Mouse (Mus musculus): ENCODE measurements around the gene Dvl3. TPM values are rescaled to one million over a fixed set of nuclear protein-coding genes. Genes with fewer than 3 reads are reported as not detected.
"Not testable (repeated sequence)": the region's sequence is repeated elsewhere in the genome, so short reads cannot be mapped to it uniquely, and the experiment has no call there.

Dvl3 gene
- polyA plus RNA-seq, 1 experiment, result 42.5 TPM

GRCm38 (mm10) chr16:20480115-20480514 is 36.7 kb upstream of the Dvl3 start:
- H3K4me1 ChIP-seq (ENCODE audit: control insufficient read depth, insufficient read depth, low read length), result no peaks in the 10 kb centered on the region
- no peak overlapping the region for H3K4me3 ChIP-seq (ENCODE audit: insufficient read depth, low read length)
- TF ChIP-seq POLR2A (IDR thresholded peaks at IDR 0.05; ENCODE audit: extremely low read depth, insufficient read depth, low read length) (no peak), CTCF (IDR thresholded peaks at IDR 0.05; ENCODE audit: extremely low read depth, insufficient read depth, low read length) (peak; percentile 52)
- H3K27ac ChIP-seq (ENCODE audit: insufficient read depth, low read length), result no peak overlapping the region

GRCm38 (mm10) chr16:20481746-20482145 is 35.0 kb upstream of the Dvl3 start:
- no peak for TF ChIP-seq CTCF (IDR thresholded peaks at IDR 0.05; ENCODE audit: extremely low read depth, insufficient read depth, low read length)
- no peak for TF ChIP-seq POLR2A (IDR thresholded peaks at IDR 0.05; ENCODE audit: extremely low read depth, insufficient read depth, low read length)
- H3K4me3 ChIP-seq (ENCODE audit: insufficient read depth, low read length), result no peak overlapping the region
- H3K4me1 ChIP-seq (ENCODE audit: control insufficient read depth, insufficient read depth, low read length), result no peaks in the 10 kb centered on the region
- no peak overlapping the region for H3K27ac ChIP-seq (ENCODE audit: insufficient read depth, low read length)

GRCm38 (mm10) chr16:20483716-20484115 is 33.1 kb upstream of the Dvl3 start:
- H3K4me1 ChIP-seq (ENCODE audit: control insufficient read depth, insufficient read depth, low read length); H3K27ac ChIP-seq (ENCODE audit: insufficient read depth, low read length); H3K4me3 ChIP-seq (ENCODE audit: insufficient read depth, low read length): not testable (repeated sequence)

GRCm38 (mm10) chr16:20485061-20485460 is 31.7 kb upstream of the Dvl3 start:
- TF ChIP-seq CTCF (IDR thresholded peaks at IDR 0.05; ENCODE audit: extremely low read depth, insufficient read depth, low read length) (no peak), POLR2A (IDR thresholded peaks at IDR 0.05; ENCODE audit: extremely low read depth, insufficient read depth, low read length) (no peak)
- no peak overlapping the region for H3K4me3 ChIP-seq (ENCODE audit: insufficient read depth, low read length)
- H3K27ac ChIP-seq (ENCODE audit: insufficient read depth, low read length), result no peak overlapping the region
- H3K4me1 ChIP-seq (ENCODE audit: control insufficient read depth, insufficient read depth, low read length), result no peaks in the 10 kb centered on the region

GRCm38 (mm10) chr16:20486048-20486447 is 30.7 kb upstream of the Dvl3 start:
- H3K4me1 ChIP-seq (ENCODE audit: control insufficient read depth, insufficient read depth, low read length), result no peaks in the 10 kb centered on the region
- no peak overlapping the region for H3K27ac ChIP-seq (ENCODE audit: insufficient read depth, low read length)
- no peak for TF ChIP-seq CTCF (IDR thresholded peaks at IDR 0.05; ENCODE audit: extremely low read depth, insufficient read depth, low read length)
- no peak for TF ChIP-seq POLR2A (IDR thresholded peaks at IDR 0.05; ENCODE audit: extremely low read depth, insufficient read depth, low read length)
- no peak overlapping the region for H3K4me3 ChIP-seq (ENCODE audit: insufficient read depth, low read length)

GRCm38 (mm10) chr16:20488151-20488550 is 28.6 kb upstream of the Dvl3 start:
- TF ChIP-seq CTCF (IDR thresholded peaks at IDR 0.05; ENCODE audit: extremely low read depth, insufficient read depth, low read length), result no peak
- no peak overlapping the region for H3K27ac ChIP-seq (ENCODE audit: insufficient read depth, low read length)
- H3K4me1 ChIP-seq (ENCODE audit: control insufficient read depth, insufficient read depth, low read length), result no peaks in the 10 kb centered on the region
- no peak overlapping the region for H3K4me3 ChIP-seq (ENCODE audit: insufficient read depth, low read length)

- H3K27ac ChIP-seq (ENCODE audit: insufficient read depth, low read length); H3K4me1 ChIP-seq (ENCODE audit: control insufficient read depth, insufficient read depth, low read length); H3K4me3 ChIP-seq (ENCODE audit: insufficient read depth, low read length): not testable (repeated sequence)
These were observed 28.0 kb upstream of the Dvl3 start for GRCm38 (mm10) chr16:20488751-20489150.

GRCm38 (mm10) chr16:20489233-20489632 is 27.5 kb upstream of the Dvl3 start:
- Histone ChIP-seq H3K4me1 (ENCODE audit: control insufficient read depth, insufficient read depth, low read length) (no peaks in the 10 kb centered on the region), H3K4me3 (ENCODE audit: insufficient read depth, low read length) (no peak overlapping the region), H3K27ac (ENCODE audit: insufficient read depth, low read length) (no peak overlapping the region)
- no peak for TF ChIP-seq POLR2A (IDR thresholded peaks at IDR 0.05; ENCODE audit: extremely low read depth, insufficient read depth, low read length)
- no peak for TF ChIP-seq CTCF (IDR thresholded peaks at IDR 0.05; ENCODE audit: extremely low read depth, insufficient read depth, low read length)

GRCm38 (mm10) chr16:20490581-20490980 is 26.2 kb upstream of the Dvl3 start:
- Histone ChIP-seq H3K27ac (ENCODE audit: insufficient read depth, low read length) (no peak overlapping the region), H3K4me3 (ENCODE audit: insufficient read depth, low read length) (no peak overlapping the region), H3K4me1 (ENCODE audit: control insufficient read depth, insufficient read depth, low read length) (no peaks in the 10 kb centered on the region)
- TF ChIP-seq POLR2A (IDR thresholded peaks at IDR 0.05; ENCODE audit: extremely low read depth, insufficient read depth, low read length), result no peak
- no peak for TF ChIP-seq CTCF (IDR thresholded peaks at IDR 0.05; ENCODE audit: extremely low read depth, insufficient read depth, low read length)

GRCm38 (mm10) chr16:20491301-20491700 is 25.5 kb upstream of the Dvl3 start:
- H3K4me1 ChIP-seq (ENCODE audit: control insufficient read depth, insufficient read depth, low read length), result no peaks in the 10 kb centered on the region
- H3K4me3 ChIP-seq (ENCODE audit: insufficient read depth, low read length), result no peak overlapping the region
- no peak for TF ChIP-seq POLR2A (IDR thresholded peaks at IDR 0.05; ENCODE audit: extremely low read depth, insufficient read depth, low read length)
- no peak for TF ChIP-seq CTCF (IDR thresholded peaks at IDR 0.05; ENCODE audit: extremely low read depth, insufficient read depth, low read length)
- H3K27ac ChIP-seq (ENCODE audit: insufficient read depth, low read length), result no peak overlapping the region

- H3K27ac ChIP-seq (ENCODE audit: insufficient read depth, low read length), result no peak overlapping the region
These were observed 23.3 kb upstream of the Dvl3 start for GRCm38 (mm10) chr16:20493452-20493851.

More at GRCm38 (mm10) chr16:20493452-20493851, 23.3 kb upstream of the Dvl3 start:
- no peaks in the 10 kb centered on the region; the same call in 1 of the 2 replicates for H3K4me1 ChIP-seq (ENCODE audit: control insufficient read depth, insufficient read depth, low read length)
- TF ChIP-seq CTCF (IDR thresholded peaks at IDR 0.05; ENCODE audit: extremely low read depth, insufficient read depth, low read length) (no peak), POLR2A (IDR thresholded peaks at IDR 0.05; ENCODE audit: extremely low read depth, insufficient read depth, low read length) (no peak)
- no peak overlapping the region for H3K4me3 ChIP-seq (ENCODE audit: insufficient read depth, low read length)
